Mouse (Mus musculus) left cerebral cortex, postnatal 4 days (tissue): ENCODE results near the gene Myo16. TPM values are rescaled to one million over a fixed set of nuclear protein-coding genes. Genes with fewer than 3 reads are reported as not detected.

ENCODE experiments used
- total RNA-seq, 2 experiments: library from RNA; stranded (reverse); gene quantifications; 2 replicates each; pipeline ENCODE4 v1.2.3; 2021

Gene Myo16
- total RNA-seq, 2 experiments from 2014 or later: 117 to 126 TPM

Other genes starting within 250 kb of the Myo16 start
- gene Lig4, start 176.2 kb upstream of the Myo16 start, total RNA-seq: 10 to 100 TPM; 13.8 to 15.3 TPM
- gene Abhd13, start 176.2 kb upstream of the Myo16 start, total RNA-seq: 10 to 100 TPM; 22.0 to 23.2 TPM
- 1 to 10 TPM; 1.8 to 1.9 TPM for gene Tnfsf13b, start 147.4 kb upstream of the Myo16 start, total RNA-seq